Mouse (Mus musculus): Measurements from ENCODE around the gene Numbl. TPM values are rescaled to one million over a fixed set of nuclear protein-coding genes. Genes with fewer than 3 reads are reported as not detected.
A peak's percentile ranks its signal among the peaks of the same experiment; 100 is the strongest.

Numbl gene
- total and polyA plus RNA-seq, 3 experiments: 0.81 to 2.9 (median 2.3) TPM

DNA sequence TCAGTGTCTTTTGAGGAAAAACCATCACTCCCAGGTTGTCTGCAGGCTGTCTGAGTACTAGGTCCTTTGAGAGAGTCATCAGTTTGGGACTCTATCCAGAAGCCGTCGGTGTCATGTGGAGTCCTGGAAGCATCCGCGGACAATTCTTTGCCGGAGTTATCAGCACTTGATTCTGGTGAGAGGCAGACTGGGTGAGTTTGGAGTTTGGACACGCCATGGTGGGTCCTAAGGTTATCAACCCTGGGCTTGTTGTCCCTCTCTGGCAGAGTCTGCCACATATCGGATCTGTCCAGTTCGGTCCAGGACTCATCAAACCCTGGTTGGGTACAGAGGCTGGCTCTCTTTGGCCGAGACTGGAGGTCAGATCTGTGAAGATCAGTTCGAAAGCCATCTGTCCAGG is 30.6 kb upstream of the Numbl start:
- H3K4me2 ChIP-seq (ENCODE audit: insufficient read depth, low read depth, poor library complexity, severe bottlenecking): peak overlapping the region; percentile 78
- H3K27me3 ChIP-seq (replicated peaks): no peaks in the 10 kb centered on the region
- TF ChIP-seq CTCF (conservative IDR thresholded peaks at IDR 0.05 in 1 of 2, IDR thresholded peaks at IDR 0.05 in 1 of 2; ENCODE audit: low read depth in 2 of 2, low read length in 2 of 2): no peak
- TF ChIP-seq TBP (conservative IDR thresholded peaks at IDR 0.05; ENCODE audit: low read depth, low read length): no peak
- no peak for TF ChIP-seq JUND (conservative IDR thresholded peaks at IDR 0.05; ENCODE audit: low read depth, low read length)
- TF ChIP-seq PAX5 (IDR thresholded peaks at IDR 0.05; ENCODE audit: low read length): no peak
- no peak for TF ChIP-seq MEF2A (IDR thresholded peaks at IDR 0.05; ENCODE audit: borderline replicate concordance, low read depth, low read length)
- no peak for TF ChIP-seq USF1 (IDR thresholded peaks at IDR 0.05; ENCODE audit: low read depth, low read length)
- TF ChIP-seq MAX (IDR thresholded peaks at IDR 0.05; ENCODE audit: low read length): no peak
- TF ChIP-seq NELFE (IDR thresholded peaks at IDR 0.05; ENCODE audit: low read depth, low read length): no peak
- no peak for TF ChIP-seq MYC (IDR thresholded peaks at IDR 0.05; ENCODE audit: low read depth, low read length)
- TF ChIP-seq SMC3 (IDR thresholded peaks at IDR 0.05; ENCODE audit: low read depth, low read length): no peak
- TF ChIP-seq CHD2 (IDR thresholded peaks at IDR 0.05; ENCODE audit: low read length): no peak
- TF ChIP-seq IRF4 (IDR thresholded peaks at IDR 0.05; ENCODE audit: low read depth, low read length): no peak
- no peak for TF ChIP-seq NRF1 (IDR thresholded peaks at IDR 0.05; ENCODE audit: low read depth, low read length)
- H3K4me3 ChIP-seq (replicated peaks in 1 of 3; ENCODE audit: low read depth in 2 of 3, low read length in 2 of 3, poor library complexity in 1 of 3): peak overlapping the region; percentile 78 to 86 (median 81)
- H3K9ac ChIP-seq (ENCODE audit: insufficient read depth, low read depth): peak overlapping the region; percentile 66
- H3K36me3 ChIP-seq (replicated peaks in 1 of 2; ENCODE audit: control insufficient read depth in 1 of 2, insufficient read depth in 1 of 2, low read length in 1 of 2): peaks cover 0 to 18% of the 10 kb centered on the region in 2 experiments
- in situ Hi-C loops (cut with MboI; ENCODE audit: low pct_ligation_motif_present, low pct_unique_long_range_greater_than_20kb, low sequenced_read_pairs) (loop anchor here (5.0 kb wide), 2 partner anchors 35 to 65 kb away; no protein-coding TSS in a partner anchor), dilution Hi-C loops (cut with MboI; ENCODE audit: extremely low pct_ligation_motif_present, extremely low pct_unique_long_range_greater_than_20kb, low sequenced_read_pairs) (no loop called here)
- H3K9me3 ChIP-seq (replicated peaks; ENCODE audit: low read length): no peaks in the 10 kb centered on the region
- peaks cover 14% of the 10 kb centered on the region; the same call in 1 of the 2 replicates for H3K79me2 ChIP-seq (replicated peaks; ENCODE audit: control insufficient read depth, extremely low read depth, insufficient read depth, poor library complexity, severe bottlenecking)
- peaks cover 24 to 62% of the 10 kb centered on the region in 2 experiments for H3K4me1 ChIP-seq (ENCODE audit: control insufficient read depth in 1 of 2, insufficient read depth in 2 of 2)
- DNase-seq (ENCODE audit: extremely low read depth): no peak
- peak overlapping the region; percentile 20; the same call in 1 of the 2 replicates for H3K27ac ChIP-seq (ENCODE audit: insufficient read depth, low read depth)

DNA sequence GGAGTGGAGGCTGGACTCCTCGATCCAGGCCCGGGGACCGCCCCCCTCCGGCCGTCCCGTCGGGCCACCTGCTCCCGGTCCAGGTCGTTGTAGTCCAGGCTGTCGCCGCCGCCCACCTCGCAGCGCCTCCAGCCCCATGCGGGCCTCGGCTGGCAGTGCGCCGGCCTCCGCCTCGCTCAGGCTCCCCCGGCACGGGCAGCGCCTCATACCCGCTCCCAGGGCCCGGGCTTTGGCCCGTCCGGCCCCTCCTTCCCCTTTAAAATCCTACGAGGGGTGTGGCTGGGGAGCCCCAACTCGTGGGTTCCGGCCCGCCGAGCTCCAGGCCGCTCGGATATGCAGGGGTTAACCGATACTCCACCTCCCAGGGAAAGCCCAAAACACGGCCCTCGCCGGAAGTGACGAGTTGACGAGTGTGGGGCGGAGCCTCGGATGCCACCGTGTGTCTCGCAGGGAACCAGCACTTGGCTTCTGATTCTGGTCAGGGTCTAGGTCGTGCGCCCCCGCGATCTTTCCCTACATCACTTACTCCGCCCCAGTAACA is 29.9 kb upstream of the Numbl start, which contains the start of gene Itpkc:
Itpkc (minus strand) TSS at position 381 of the 541 bp plus-strand sequence.
- H3K27ac ChIP-seq (ENCODE audit: insufficient read depth, low read depth): peak within 1 kb of the TSS; percentile 44; the same call in 1 of the 2 replicates
- in situ Hi-C loops (cut with MboI; ENCODE audit: low pct_ligation_motif_present, low pct_unique_long_range_greater_than_20kb, low sequenced_read_pairs): loop anchor here (5.0 kb wide), 2 partner anchors 36 to 66 kb away; no protein-coding TSS in a partner anchor
- H3K9me3 ChIP-seq (replicated peaks; ENCODE audit: low read length): no peaks in the 10 kb centered on the region
- no peaks in the 10 kb centered on the region for H3K27me3 ChIP-seq (replicated peaks)
- peaks cover 21 to 57% of the 10 kb centered on the region in 2 experiments for H3K4me1 ChIP-seq (ENCODE audit: control insufficient read depth in 1 of 2, insufficient read depth in 2 of 2)
- H3K79me2 ChIP-seq (replicated peaks; ENCODE audit: control insufficient read depth, extremely low read depth, insufficient read depth, poor library complexity, severe bottlenecking): peaks cover 14% of the 10 kb centered on the region; the same call in 1 of the 2 replicates
- H3K4me3 ChIP-seq (replicated peaks in 1 of 3; ENCODE audit: low read depth in 2 of 3, low read length in 2 of 3, poor library complexity in 1 of 3): peak within 1 kb of the TSS; percentile 78 to 86 (median 81)
- peak within 1 kb of the TSS; percentile 66 for H3K9ac ChIP-seq (ENCODE audit: insufficient read depth, low read depth)
- H3K36me3 ChIP-seq (replicated peaks in 1 of 2; ENCODE audit: control insufficient read depth in 1 of 2, insufficient read depth in 1 of 2, low read length in 1 of 2): peaks cover 0 to 12% of the 10 kb centered on the region in 2 experiments
- dilution Hi-C loops (cut with MboI; ENCODE audit: extremely low pct_ligation_motif_present, extremely low pct_unique_long_range_greater_than_20kb, low sequenced_read_pairs): no loop called here
- DNase-seq (ENCODE audit: extremely low read depth): peak; percentile 95
- peak within 1 kb of the TSS; percentile 78 for H3K4me2 ChIP-seq (ENCODE audit: insufficient read depth, low read depth, poor library complexity, severe bottlenecking)
- TF ChIP-seq NELFE (IDR thresholded peaks at IDR 0.05; ENCODE audit: low read depth, low read length) (peak; percentile 96), MEF2A (IDR thresholded peaks at IDR 0.05; ENCODE audit: borderline replicate concordance, low read depth, low read length) (peak; percentile 57), RAD21 (IDR thresholded peaks at IDR 0.05; ENCODE audit: low read depth, low read length) (no peak), MYC (IDR thresholded peaks at IDR 0.05; ENCODE audit: low read depth, low read length) (0 out of 2 replicates have a peak, but pooled peaks have one; percentile 35), RCOR1 (conservative IDR thresholded peaks at IDR 0.05; ENCODE audit: low read depth, low read length) (no peak), UBTF (IDR thresholded peaks at IDR 0.05; ENCODE audit: low read depth, low read length) (peak; percentile 76; the same call in 1 of the 2 replicates), CHD1 (IDR thresholded peaks at IDR 0.05; ENCODE audit: low read depth, low read length) (no peak), IRF4 (IDR thresholded peaks at IDR 0.05; ENCODE audit: low read depth, low read length) (peak; percentile 91), SMC3 (IDR thresholded peaks at IDR 0.05; ENCODE audit: low read depth, low read length) (no peak), ZC3H11A (IDR thresholded peaks at IDR 0.05; ENCODE audit: low read depth, low read length) (no peak), ZMIZ1 (IDR thresholded peaks at IDR 0.05; ENCODE audit: low read depth, low read length) (peak; percentile 87), POLR2AphosphoS2 (IDR thresholded peaks at IDR 0.05; ENCODE audit: low read depth, low read length) (peak; percentile 89), SIN3A (IDR thresholded peaks at IDR 0.05; ENCODE audit: low read length) (peak; percentile 94), POLR2A (IDR thresholded peaks at IDR 0.05; ENCODE audit: low read depth, low read length) (peak; percentile 95), PAX5 (IDR thresholded peaks at IDR 0.05; ENCODE audit: low read length) (no peak), TCF12 (IDR thresholded peaks at IDR 0.05; ENCODE audit: low read depth, low read length) (peak; percentile 96), ELF1 (IDR thresholded peaks at IDR 0.05; ENCODE audit: low read depth, low read length) (peak; percentile 69), JUN (IDR thresholded peaks at IDR 0.05; ENCODE audit: insufficient read depth, low read depth, low read length) (no peak), CTCF (conservative IDR thresholded peaks at IDR 0.05 in 1 of 2, IDR thresholded peaks at IDR 0.05 in 1 of 2; ENCODE audit: low read depth in 2 of 2, low read length in 2 of 2) (no peak), USF2 (conservative IDR thresholded peaks at IDR 0.05; ENCODE audit: low read depth, low read length) (no peak), MXI1 (IDR thresholded peaks at IDR 0.05; ENCODE audit: low read depth, low read length) (peak; percentile 98), NRF1 (IDR thresholded peaks at IDR 0.05; ENCODE audit: low read depth, low read length) (no peak), ETS1 (conservative IDR thresholded peaks at IDR 0.05; ENCODE audit: low read depth, low read length) (peak; percentile 69), HCFC1 (IDR thresholded peaks at IDR 0.05; ENCODE audit: low read depth, low read length) (peak; percentile 69), MAX (IDR thresholded peaks at IDR 0.05; ENCODE audit: low read length) (no peak; the same call in none of the 2 replicates), TBP (conservative IDR thresholded peaks at IDR 0.05; ENCODE audit: low read depth, low read length) (peak; percentile 75), ZKSCAN1 (IDR thresholded peaks at IDR 0.05; ENCODE audit: borderline replicate concordance, low read depth, low read length) (no peak)
